Mouse (Mus musculus): ENCODE results near the gene Ing3. TPM values are rescaled to one million over a fixed set of nuclear protein-coding genes. Genes with fewer than 3 reads are reported as not detected.

The Ing3 gene
- 4.8 and 6.7 TPM in 2 replicates for polyA plus RNA-seq (2012; rRNA removed; ENCODE audit: low replicate concordance)

DNA sequence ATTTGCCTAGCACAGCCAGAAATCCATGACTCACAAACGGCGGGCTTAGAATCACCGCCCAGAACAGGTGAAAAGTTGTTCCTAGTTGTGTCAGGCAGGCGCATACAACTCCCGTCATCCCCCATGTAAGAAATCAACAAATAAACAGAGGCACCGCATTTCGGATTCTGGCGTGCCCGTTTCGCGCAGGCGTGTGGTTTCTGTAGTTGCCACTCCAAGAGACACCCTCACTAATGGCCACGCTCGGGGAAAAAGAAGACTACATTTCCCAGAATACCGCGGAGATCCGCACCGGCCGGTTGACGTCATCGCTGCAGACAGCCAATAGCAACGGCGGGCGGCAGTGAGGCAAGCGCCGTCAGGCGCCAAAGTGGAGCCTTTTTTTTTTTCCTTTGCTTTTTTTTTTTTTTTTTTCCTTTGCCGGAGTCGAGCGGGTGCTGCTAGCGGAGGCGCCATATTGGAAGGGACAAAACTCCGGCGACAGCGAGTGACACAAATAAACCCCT is at the start of gene Ing3:
Ing3 (plus strand) TSS at position 346 of the 506 bp plus-strand sequence.

DNA sequence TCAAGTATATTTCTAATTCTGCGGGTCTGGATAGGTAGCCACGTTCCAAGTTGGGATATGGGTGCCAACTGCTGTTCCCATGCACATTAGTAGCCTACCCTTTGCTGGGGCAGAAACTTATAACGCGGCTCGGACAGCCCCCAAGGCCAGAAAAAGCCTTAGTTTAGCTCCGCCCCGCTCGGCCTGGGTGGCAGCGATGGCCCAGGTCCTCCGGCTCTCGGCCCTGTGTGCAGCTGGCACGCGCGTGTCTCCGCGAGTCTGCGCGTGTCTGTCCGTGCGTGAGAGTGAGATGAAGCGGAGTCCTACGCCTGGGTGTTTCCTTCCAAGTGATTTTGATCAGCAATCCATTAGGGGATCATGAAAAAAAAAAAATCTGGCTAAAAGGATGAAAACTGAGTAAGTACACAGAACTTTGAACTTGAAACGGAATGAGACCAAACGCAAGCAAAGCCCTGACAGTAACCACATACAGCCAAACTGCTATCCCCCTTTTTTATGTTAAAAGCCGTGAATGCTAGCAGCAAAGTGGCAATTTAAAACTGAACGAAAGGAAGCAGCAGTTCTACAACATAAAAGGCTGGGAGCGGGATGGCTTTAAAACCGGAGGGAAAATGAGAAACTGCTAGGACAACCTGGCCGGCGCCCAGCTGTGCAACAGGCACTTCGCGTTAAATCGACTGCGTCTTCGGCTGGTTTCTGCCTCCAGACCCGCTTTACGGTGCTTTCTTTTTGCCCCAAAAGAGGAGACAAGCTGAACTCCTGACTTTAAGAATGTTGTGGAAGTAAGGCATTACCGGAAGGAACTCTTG is 36.6 kb downstream of the Ing3 start, which contains the start of gene Cped1:
Cped1 (plus strand) TSS at position 185 of the 809 bp plus-strand sequence.

Other genes starting within 250 kb of the Ing3 start
- 12.7 and 35.6 TPM in 2 replicates for gene Tspan12, start 97.1 kb upstream of the Ing3 start, polyA plus RNA-seq (2012; rRNA removed; ENCODE audit: low replicate concordance)
- 14.6 and 28.6 TPM in 2 replicates for gene Cped1, start 36.3 kb downstream of the Ing3 start, polyA plus RNA-seq (2012; rRNA removed; ENCODE audit: low replicate concordance)